Mouse (Mus musculus): ENCODE results near the gene Gm14418.
"Not testable (repeated sequence)": the region's sequence is repeated elsewhere in the genome, so short reads cannot be mapped to it uniquely, and the experiment has no call there.

The Gm14418 gene

GRCm38 (mm10) chr2:177398096-177398495, at the start of gene Gm14418:
TSS of gene Gm14418 (minus strand) at chr2:177398320.
- not testable (repeated sequence) for DNase-seq (ENCODE audit: low read depth, low spot score)
